Mouse (Mus musculus) hindbrain, postnatal 0 days (tissue): Measurements from ENCODE around the gene Serpinf1. TPM values are rescaled to one million over a fixed set of nuclear protein-coding genes. Genes with fewer than 3 reads are reported as not detected.
"Not testable (repeated sequence)": the region's sequence is repeated elsewhere in the genome, so short reads cannot be mapped to it uniquely, and the experiment has no call there.

Experiments
- ATAC-seq: fragments of 200-750 bp; cut with Nextera tagmentation; 2 replicates; pipeline ENCODE4 v1.8.0; 2017; ENCODE audit warnings: mild to moderate bottlenecking, moderate TSS enrichment, moderate library complexity
- DNase-seq: peaks from one replicate; pipeline ENCODE4 v3.0.0-alpha.2; 2015; ENCODE audit warnings: low spot score
- H3K27ac ChIP-seq: fragments of 300-500 bp; sonication (generic); 2 replicates; pipeline ENCODE4 v1.5.1; 2014; ENCODE audit warnings: mild to moderate bottlenecking
- H3K27me3 ChIP-seq: fragments of 300-500 bp; sonication (generic); 2 replicates; pipeline ENCODE4 v1.6.1; 2014; ENCODE audit warnings: low read length, mixed read lengths; ENCODE audit not compliant: insufficient read depth
- H3K36me3 ChIP-seq: fragments of 300-500 bp; sonication (generic); 2 replicates; pipeline ENCODE4 v1.6.1; 2014; ENCODE audit warnings: low read length, mixed read lengths; ENCODE audit not compliant: insufficient read depth
- H3K4me1 ChIP-seq: fragments of 300-500 bp; sonication (generic); 2 replicates; pipeline ENCODE4 v1.6.1; 2014; ENCODE audit warnings: antibody characterized with exemption, low read length, mixed read lengths; ENCODE audit not compliant: insufficient read depth
- H3K4me2 ChIP-seq: fragments of 300-500 bp; sonication (generic); 2 replicates; pipeline ENCODE4 v1.6.1; 2014; ENCODE audit warnings: low read depth, mild to moderate bottlenecking, low read length, moderate library complexity, mixed read lengths
- H3K4me3 ChIP-seq: fragments of 300-500 bp; sonication (generic); 2 replicates; pipeline ENCODE4 v1.5.1; 2014; ENCODE audit warnings: low read length
- H3K9ac ChIP-seq: fragments of 300-500 bp; sonication (generic); replicated peaks from 2 replicates; pipeline ENCODE4 v1.6.1; 2014; ENCODE audit warnings: mild to moderate bottlenecking, low read length, moderate library complexity, mixed read lengths
- H3K9me3 ChIP-seq: fragments of 300-500 bp; sonication (generic); 2 replicates; pipeline ENCODE4 v1.6.1; 2016; ENCODE audit warnings: low read length, mixed read lengths
- CTCF ChIP-seq: IDR thresholded peaks from 2 replicates; pipeline ENCODE4 v1.5.1; 2016; ENCODE audit warnings: antibody characterized with exemption, control low read depth, low read depth
- WGBS: fragments of 180-500 bp; shearing (Covaris S2); extraction: QIAGEN DNeasy Blood & Tissue Kit; methylation state at CpG from one replicate; pipeline ENCODE4 v1.1.7; 2014; 5-methylcytosine and 5-hydroxymethylcytosine counted together
- polyA plus RNA-seq: library from polyadenylated mRNA; unstranded; fragments of >200 nt; fragmentation: Nextera tagmentation; extraction: Ambion mirVana; gene quantifications from 2 replicates; pipeline ENCODE4 v1.2.1, GENCODE M21; 2015
- total RNA-seq: library from RNA; depleted of rRNA; stranded (reverse); fragments of >200 nt; gene quantifications from 2 replicates; pipeline ENCODE4 v1.2.3, GENCODE M21; 2014

The Serpinf1 gene
- total and polyA plus RNA-seq, 2 experiments from 2014 or later: 47.1 to 57.6 TPM

DNA sequence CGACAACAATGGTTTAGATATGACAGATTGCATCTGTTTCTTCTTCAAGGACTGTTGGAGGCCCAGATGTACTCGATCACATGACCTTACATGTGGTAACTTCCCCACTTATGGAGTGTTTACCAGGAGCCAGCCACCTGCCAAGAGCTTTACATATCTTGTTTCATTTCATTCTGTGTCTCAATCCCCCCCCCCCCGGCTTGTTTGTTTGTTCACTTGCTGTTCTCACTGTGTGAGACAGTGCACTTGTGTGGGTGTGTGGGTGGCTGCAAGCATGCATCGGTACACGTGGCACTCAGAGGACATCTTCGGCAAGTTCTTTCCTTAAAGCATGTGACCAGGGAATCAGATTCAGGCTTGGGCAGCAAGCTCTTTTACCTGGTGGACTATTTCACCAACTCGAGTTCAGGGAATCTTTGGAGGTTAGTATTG, 34.0 kb upstream of the Serpinf1 start:
- Histone ChIP-seq H3K9ac (no peak overlapping the region), H3K27ac (no peak overlapping the region), H3K9me3 (no peaks in the 10 kb centered on the region), H3K4me1 (peaks cover 16% of the 10 kb centered on the region; the same call in 1 of the 2 replicates), H3K4me2 (no peak overlapping the region), H3K4me3 (no peak overlapping the region), H3K27me3 (no peaks in the 10 kb centered on the region), H3K36me3 (peaks cover 7% of the 10 kb centered on the region; the same call in 1 of the 2 replicates)
- no peak for DNase-seq
- no peak for ATAC-seq
- TF ChIP-seq CTCF: no peak
- WGBS: 84% methylated on average over 7 of the region's 7 CpGs

DNA sequence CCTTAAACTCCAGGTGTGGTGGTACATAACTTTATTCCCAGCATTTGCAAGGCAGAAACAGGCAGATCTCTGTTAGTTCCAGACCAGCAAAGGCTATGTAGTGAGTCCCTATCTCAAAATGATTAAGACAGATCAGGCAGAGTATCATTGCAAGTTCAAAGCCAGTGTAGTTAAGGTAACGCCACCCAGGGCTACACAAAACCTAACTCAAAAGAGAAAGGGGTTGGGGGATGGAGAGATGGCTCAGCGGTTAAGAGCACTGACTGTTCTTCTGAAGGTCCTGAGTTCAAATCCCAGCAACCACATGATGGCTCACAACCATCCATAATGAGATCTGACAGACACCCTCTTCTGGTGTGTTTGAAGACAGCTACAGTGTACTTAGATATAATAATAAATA, 33.5 kb upstream of the Serpinf1 start:
- WGBS: 96% methylated on average over 2 of the region's 2 CpGs
- not testable (repeated sequence) for H3K36me3 ChIP-seq, H3K27me3 ChIP-seq, H3K9ac ChIP-seq, H3K27ac ChIP-seq, H3K4me2 ChIP-seq, H3K4me3 ChIP-seq, ATAC-seq, DNase-seq, H3K9me3 ChIP-seq
- peaks cover 16% of the 10 kb centered on the region; the same call in 1 of the 2 replicates for H3K4me1 ChIP-seq

DNA sequence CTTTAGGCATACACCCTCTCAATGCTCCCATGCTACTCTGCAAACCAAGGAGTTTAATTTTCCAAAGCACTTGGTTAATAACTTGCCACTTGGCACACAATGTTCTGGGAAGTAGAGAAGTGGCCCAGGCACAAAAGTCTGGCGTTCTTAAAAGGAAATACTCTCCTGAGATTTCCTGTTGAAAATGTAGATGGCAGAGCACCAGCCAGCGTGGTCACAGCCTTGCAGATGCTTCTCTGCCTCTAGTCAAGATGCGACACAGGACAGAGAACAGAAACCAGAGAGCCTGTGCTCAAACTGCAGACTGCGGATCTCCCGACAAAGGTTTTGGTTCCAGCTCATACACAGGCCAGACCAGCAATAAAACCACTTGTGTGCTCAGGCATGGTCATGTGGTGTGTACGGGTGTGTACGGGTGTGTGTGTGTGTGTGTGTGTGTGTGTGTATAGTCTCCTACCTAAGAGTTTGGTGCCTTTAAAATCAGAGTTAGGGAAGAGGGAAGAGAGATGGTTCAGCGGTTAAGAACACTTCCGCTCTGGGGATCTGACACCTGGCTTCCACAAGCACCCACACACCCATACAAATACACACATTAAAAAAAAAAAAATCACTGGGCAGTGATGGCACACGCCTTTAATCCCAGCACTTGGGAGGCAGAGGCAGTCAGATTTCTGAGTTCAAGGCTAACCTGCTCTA, 32.7 kb upstream of the Serpinf1 start:
- no peaks in the 10 kb centered on the region for H3K9me3 ChIP-seq
- peak overlapping the region; percentile 58 for H3K9ac ChIP-seq
- H3K27ac ChIP-seq: peak overlapping the region; percentile 70
- no peaks in the 10 kb centered on the region for H3K27me3 ChIP-seq
- H3K4me3 ChIP-seq: peak overlapping the region; percentile 57
- ATAC-seq: no peak
- no peak for TF ChIP-seq CTCF
- 77% methylated on average over 10 of the region's 10 CpGs for WGBS
- H3K4me2 ChIP-seq: peak overlapping the region; percentile 85
- peaks cover 7% of the 10 kb centered on the region; the same call in 1 of the 2 replicates for H3K36me3 ChIP-seq
- no peak for DNase-seq
- H3K4me1 ChIP-seq: peaks cover 16% of the 10 kb centered on the region; the same call in 1 of the 2 replicates

DNA sequence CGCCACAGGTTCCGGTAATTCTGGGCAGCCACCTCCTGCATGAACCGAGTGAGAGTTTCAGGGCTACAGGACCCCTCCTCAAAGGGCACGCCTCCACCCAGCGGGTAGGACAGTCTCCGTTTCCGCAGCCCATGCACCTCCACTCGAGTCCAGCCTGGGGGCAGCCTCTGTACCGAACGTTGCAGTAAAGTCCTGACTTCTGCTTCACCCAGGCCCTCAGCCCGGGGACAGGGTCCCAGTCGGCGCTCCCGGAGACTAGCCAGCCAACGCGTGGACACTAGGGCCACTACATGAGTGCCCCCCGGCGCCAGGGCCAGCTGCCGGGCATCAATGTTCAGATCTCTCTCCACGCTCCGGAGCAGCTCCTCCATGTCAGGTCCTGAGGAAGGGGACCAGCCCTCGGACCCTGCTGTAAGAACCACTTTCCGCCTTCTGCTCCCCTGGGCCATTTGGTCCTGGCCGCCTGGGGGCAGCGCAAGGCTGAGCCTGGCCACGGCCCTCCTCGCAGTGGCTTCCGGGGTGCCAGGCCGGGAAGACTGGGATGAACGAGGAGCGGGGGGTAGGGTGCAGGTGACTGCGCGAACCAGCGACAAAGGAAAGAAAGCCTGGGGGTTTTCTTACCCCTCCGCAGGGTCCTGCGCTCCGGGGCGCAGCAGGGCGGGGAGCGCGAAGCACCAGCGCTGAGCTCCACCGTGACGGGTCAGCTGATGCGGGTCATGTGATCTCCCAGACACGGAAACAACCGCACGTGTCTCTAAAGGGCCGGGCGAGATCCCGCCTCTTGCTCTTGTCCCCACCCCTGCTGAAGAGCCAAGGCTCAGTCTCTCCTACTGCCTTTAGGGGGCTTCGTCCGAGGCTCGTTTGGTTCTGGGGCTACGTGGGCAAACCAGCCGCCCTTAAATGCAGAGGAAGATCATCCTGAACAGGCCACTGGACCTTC, 31.8 kb upstream of the Serpinf1 start, which contains the start of gene Wdr81:
TSS of gene Wdr81 (minus strand) at position 727 of the 940 bp plus-strand sequence.
- 2% methylated on average over 56 of the region's 56 CpGs for WGBS
- peak within 1 kb of the TSS; percentile 85 for H3K4me2 ChIP-seq

DNA sequence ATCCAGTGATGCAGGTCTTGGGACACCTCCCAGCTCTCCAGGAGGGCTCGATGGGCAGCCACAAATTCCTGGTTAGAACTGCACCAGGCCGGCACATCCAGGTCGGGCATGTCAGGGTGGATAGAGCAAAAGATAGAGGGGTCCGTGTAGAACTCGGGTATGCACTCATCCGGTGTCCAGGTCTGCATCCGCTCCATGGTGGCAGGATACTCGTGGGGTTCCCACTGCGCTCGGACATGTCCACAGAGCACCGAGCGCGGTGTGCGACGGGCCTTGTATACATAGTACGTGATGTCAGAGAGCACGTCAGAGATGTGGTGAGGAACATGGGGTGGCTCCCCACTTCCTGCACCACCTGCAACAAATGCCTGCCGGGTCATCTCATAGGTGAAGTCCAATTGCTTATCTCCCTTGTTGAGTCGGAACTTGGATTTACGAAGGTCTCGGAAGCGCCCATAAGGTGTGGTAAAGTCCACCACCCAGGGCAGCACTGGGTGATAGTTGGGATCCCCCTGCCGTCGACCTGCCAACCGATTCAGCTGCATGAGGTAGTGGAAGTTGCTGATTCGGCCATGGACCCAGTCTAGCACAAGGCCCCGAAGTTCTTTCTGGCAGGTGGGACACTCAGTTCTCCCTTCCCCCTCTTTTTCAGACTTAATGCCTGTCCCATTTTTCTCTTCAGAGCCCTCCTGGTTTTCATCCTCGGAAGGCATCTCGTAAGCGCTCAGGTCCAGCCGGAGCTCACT, 30.5 kb upstream of the Serpinf1 start:
- Histone ChIP-seq H3K4me2 (0 out of 2 replicates have a peak overlapping the region, but pooled peaks have one; percentile 85), H3K9me3 (no peaks in the 10 kb centered on the region), H3K4me3 (no peak overlapping the region), H3K4me1 (peaks cover 10% of the 10 kb centered on the region; the same call in 1 of the 2 replicates), H3K36me3 (peaks cover 12% of the 10 kb centered on the region; the same call in 1 of the 2 replicates), H3K9ac (no peak overlapping the region), H3K27ac (no peak overlapping the region), H3K27me3 (no peaks in the 10 kb centered on the region)
- DNase-seq: no peak
- 92% methylated on average over 31 of the region's 31 CpGs for WGBS
- ATAC-seq: no peak
- no peak for TF ChIP-seq CTCF

More for the DNA sequence above, 31.8 kb upstream of the Serpinf1 start, which contains the start of gene Wdr81:
- peak within 1 kb of the TSS; percentile 70 for H3K27ac ChIP-seq
- peak; percentile 96 for ATAC-seq
- peaks cover 7% of the 10 kb centered on the region; the same call in 1 of the 2 replicates for H3K36me3 ChIP-seq
- TF ChIP-seq CTCF: peak; percentile 56
- H3K9ac ChIP-seq: peak within 1 kb of the TSS; percentile 58
- peaks cover 10% of the 10 kb centered on the region; the same call in 1 of the 2 replicates for H3K4me1 ChIP-seq
- peak; percentile 94 for DNase-seq
- H3K27me3 ChIP-seq: no peaks in the 10 kb centered on the region
- H3K4me3 ChIP-seq: peak within 1 kb of the TSS; percentile 57
- no peaks in the 10 kb centered on the region for H3K9me3 ChIP-seq

DNA sequence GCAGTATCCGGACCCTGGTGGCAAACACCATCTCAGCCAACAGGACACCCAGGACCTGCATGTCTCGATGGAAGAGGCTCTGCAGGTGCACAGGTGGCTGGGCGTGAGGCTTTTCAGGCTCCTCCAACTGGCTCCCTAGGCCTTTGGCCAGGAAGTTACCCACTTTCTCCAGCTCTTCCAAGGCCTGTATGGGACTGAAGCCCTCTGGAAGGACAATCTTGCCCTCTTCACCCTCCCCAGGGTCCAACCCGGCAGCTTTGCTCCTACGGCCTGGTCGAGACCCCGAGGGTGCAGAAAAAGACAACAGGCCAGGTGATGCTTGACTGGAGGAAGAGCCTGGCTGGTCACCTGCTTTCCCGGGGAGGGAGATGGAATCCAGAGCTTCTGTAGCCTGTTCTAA, 29.6 kb upstream of the Serpinf1 start:
- H3K4me3 ChIP-seq: no peak overlapping the region
- H3K4me1 ChIP-seq: peaks cover 10% of the 10 kb centered on the region; the same call in 1 of the 2 replicates
- no peak overlapping the region for H3K27ac ChIP-seq
- TF ChIP-seq CTCF: no peak
- H3K4me2 ChIP-seq: no peak overlapping the region
- H3K36me3 ChIP-seq: peaks cover 20% of the 10 kb centered on the region; the same call in 1 of the 2 replicates
- H3K9ac ChIP-seq: no peak overlapping the region
- 93% methylated on average over 8 of the region's 8 CpGs for WGBS
- no peak for DNase-seq
- no peak for ATAC-seq
- H3K27me3 ChIP-seq: no peaks in the 10 kb centered on the region
- H3K9me3 ChIP-seq: no peaks in the 10 kb centered on the region
